Mouse (Mus musculus) kidney, embryonic 16.5 days (tissue): ENCODE measurements around the gene Tiprl. TPM values are rescaled to one million over a fixed set of nuclear protein-coding genes. Genes with fewer than 3 reads are reported as not detected.

Experiments used
- ATAC-seq: fragments of 200-750 bp; cut with Nextera tagmentation; 2 replicates; pipeline ENCODE4 v1.8.0; 2017; ENCODE audit warnings: moderate TSS enrichment; ENCODE audit not compliant: low FRiP score, low TSS enrichment
- H3K27ac ChIP-seq: fragments of 300-500 bp; sonication (generic); 2 replicates; pipeline ENCODE4 v1.5.1; 2014; ENCODE audit warnings: low read length
- H3K27me3 ChIP-seq: fragments of 300-500 bp; sonication (generic); 2 replicates; pipeline ENCODE4 v1.6.1; 2014; ENCODE audit warnings: low read length, control low read depth, mixed read lengths; ENCODE audit not compliant: insufficient read depth
- H3K36me3 ChIP-seq: fragments of 300-500 bp; sonication (generic); 2 replicates; pipeline ENCODE4 v1.6.1; 2014; ENCODE audit warnings: low read length, control low read depth, mixed read lengths; ENCODE audit not compliant: insufficient read depth
- H3K4me1 ChIP-seq: fragments of 300-500 bp; sonication (generic); 2 replicates; pipeline ENCODE4 v1.6.1; 2014; ENCODE audit warnings: low read length, control low read depth, mixed read lengths; ENCODE audit not compliant: insufficient read depth
- H3K4me2 ChIP-seq: fragments of 300-500 bp; sonication (generic); replicated peaks from 2 replicates; pipeline ENCODE4 v1.6.1; 2014; ENCODE audit warnings: low read depth, low read length
- H3K4me3 ChIP-seq: fragments of 300-500 bp; sonication (generic); 2 replicates; pipeline ENCODE4 v1.5.1; 2014; ENCODE audit warnings: mild to moderate bottlenecking, low read length
- H3K9ac ChIP-seq: fragments of 300-500 bp; sonication (generic); replicated peaks from 2 replicates; pipeline ENCODE4 v1.6.1; 2014; ENCODE audit warnings: low read length
- H3K9me3 ChIP-seq: fragments of 300-500 bp; sonication (generic); 2 replicates; pipeline ENCODE4 v1.6.1; 2016; ENCODE audit warnings: low read length, control low read depth
- WGBS: fragments of 180-500 bp; shearing (Covaris S2); extraction: QIAGEN DNeasy Blood & Tissue Kit; methylation state at CpG from one replicate; pipeline ENCODE4 v1.1.7; 2014; 5-methylcytosine and 5-hydroxymethylcytosine counted together
- polyA plus RNA-seq: library from polyadenylated mRNA; unstranded; fragments of >200 nt; fragmentation: Nextera tagmentation; extraction: Ambion mirVana; gene quantifications from 2 replicates; pipeline ENCODE4 v1.2.1, GENCODE M21; 2015

Gene Tiprl
- polyA plus RNA-seq, 1 experiment from 2014 or later, result 115 TPM

GRCm38 (mm10) chr1:165248842-165249241 is 12.0 kb upstream of the Tiprl start:
- Histone ChIP-seq H3K36me3 (no peaks in the 10 kb centered on the region), H3K4me1 (0 out of 2 replicates have a peak, but pooled peaks cover 2% of the 10 kb centered on the region), H3K9ac (no peak overlapping the region), H3K27ac (no peak overlapping the region), H3K4me2 (no peak overlapping the region), H3K9me3 (no peaks in the 10 kb centered on the region), H3K4me3 (no peak overlapping the region), H3K27me3 (no peaks in the 10 kb centered on the region)
- ATAC-seq, result no peak
- 64% methylated on average over 4 of the region's 4 CpGs for WGBS

GRCm38 (mm10) chr1:165247788-165248187 is 11.0 kb upstream of the Tiprl start:
- 95% methylated on average over 3 of the region's 3 CpGs for WGBS
- Histone ChIP-seq H3K9me3 (no peaks in the 10 kb centered on the region), H3K4me2 (no peak overlapping the region), H3K27ac (no peak overlapping the region), H3K4me1 (0 out of 2 replicates have a peak, but pooled peaks cover 4% of the 10 kb centered on the region), H3K9ac (no peak overlapping the region), H3K27me3 (no peaks in the 10 kb centered on the region), H3K4me3 (no peak overlapping the region), H3K36me3 (no peaks in the 10 kb centered on the region)
- no peak for ATAC-seq

- Histone ChIP-seq H3K27me3 (no peaks in the 10 kb centered on the region), H3K9ac (no peak overlapping the region), H3K9me3 (no peaks in the 10 kb centered on the region), H3K36me3 (no peaks in the 10 kb centered on the region), H3K4me1 (0 out of 2 replicates have a peak, but pooled peaks cover 4% of the 10 kb centered on the region), H3K4me3 (no peak overlapping the region), H3K27ac (no peak overlapping the region), H3K4me2 (no peak overlapping the region)
- ATAC-seq, result no peak
- 29% methylated on average over 5 of the region's 5 CpGs for WGBS
Measured at GRCm38 (mm10) chr1:165247085-165247484, 10.3 kb upstream of the Tiprl start.

- 0 out of 2 replicates have a peak overlapping the region, but pooled peaks have one; percentile 25 for H3K27ac ChIP-seq
- no peak for ATAC-seq
Measured at GRCm38 (mm10) chr1:165246587-165246986, 9.8 kb upstream of the Tiprl start.

GRCm38 (mm10) chr1:165235846-165236245 is 950 bp downstream of the Tiprl start:
- 7% methylated on average over 10 of the region's 10 CpGs for WGBS
- Histone ChIP-seq H3K27ac (peak overlapping the region; percentile 97; the same call in 1 of the 2 replicates), H3K4me1 (peaks cover 23% of the 10 kb centered on the region), H3K27me3 (no peaks in the 10 kb centered on the region), H3K4me3 (peak overlapping the region; percentile 97), H3K9ac (peak overlapping the region; percentile 91), H3K9me3 (no peaks in the 10 kb centered on the region), H3K36me3 (no peaks in the 10 kb centered on the region), H3K4me2 (peak overlapping the region; percentile 82)
- ATAC-seq, result no peak

More at GRCm38 (mm10) chr1:165246587-165246986, 9.8 kb upstream of the Tiprl start:
- H3K27me3 ChIP-seq, result no peaks in the 10 kb centered on the region
- H3K9me3 ChIP-seq, result no peaks in the 10 kb centered on the region
- WGBS, result 56% methylated on average over 5 of the region's 5 CpGs
- no peak overlapping the region for H3K4me3 ChIP-seq
- H3K9ac ChIP-seq, result no peak overlapping the region
- H3K36me3 ChIP-seq, result no peaks in the 10 kb centered on the region
- 0 out of 2 replicates have a peak, but pooled peaks cover 4% of the 10 kb centered on the region for H3K4me1 ChIP-seq
- no peak overlapping the region for H3K4me2 ChIP-seq

- H3K4me3 ChIP-seq, result no peak overlapping the region
- H3K27me3 ChIP-seq, result no peaks in the 10 kb centered on the region
- no peaks in the 10 kb centered on the region for H3K36me3 ChIP-seq
- no peak for ATAC-seq
- no peak overlapping the region for H3K27ac ChIP-seq
- H3K4me2 ChIP-seq, result no peak overlapping the region
- no peak overlapping the region for H3K9ac ChIP-seq
- H3K4me1 ChIP-seq, result peaks cover 23% of the 10 kb centered on the region
- 80% methylated on average over 2 of the region's 2 CpGs for WGBS
- H3K9me3 ChIP-seq, result no peaks in the 10 kb centered on the region
Measured at GRCm38 (mm10) chr1:165233806-165234205, 3.0 kb downstream of the Tiprl start.

- no peak overlapping the region for H3K4me3 ChIP-seq
- WGBS, result 94% methylated on average over 4 of the region's 4 CpGs
- H3K27me3 ChIP-seq, result no peaks in the 10 kb centered on the region
- no peak overlapping the region for H3K9ac ChIP-seq
- H3K36me3 ChIP-seq, result peaks cover 9% of the 10 kb centered on the region
- H3K27ac ChIP-seq, result no peak overlapping the region
- H3K4me1 ChIP-seq, result peaks cover 13% of the 10 kb centered on the region
- ATAC-seq, result no peak
- H3K9me3 ChIP-seq, result no peaks in the 10 kb centered on the region
- no peak overlapping the region for H3K4me2 ChIP-seq
Measured at GRCm38 (mm10) chr1:165230691-165231090, 6.1 kb downstream of the Tiprl start.

- Histone ChIP-seq H3K9ac (no peak overlapping the region), H3K27me3 (no peaks in the 10 kb centered on the region), H3K4me3 (no peak overlapping the region), H3K4me1 (peaks cover 7% of the 10 kb centered on the region; the same call in 1 of the 2 replicates), H3K27ac (no peak overlapping the region), H3K4me2 (no peak overlapping the region), H3K9me3 (no peaks in the 10 kb centered on the region), H3K36me3 (peaks cover 16% of the 10 kb centered on the region)
- no peak for ATAC-seq
- WGBS, result 87% methylated on average over 9 of the region's 9 CpGs
Measured at GRCm38 (mm10) chr1:165229577-165229976, 7.2 kb downstream of the Tiprl start.

- Histone ChIP-seq H3K4me2 (no peak overlapping the region), H3K4me1 (no peaks in the 10 kb centered on the region), H3K36me3 (peaks cover 50% of the 10 kb centered on the region), H3K9me3 (no peaks in the 10 kb centered on the region), H3K27me3 (no peaks in the 10 kb centered on the region), H3K4me3 (no peak overlapping the region), H3K9ac (no peak overlapping the region), H3K27ac (no peak overlapping the region)
- no peak for ATAC-seq
- 92% methylated on average over 2 of the region's 2 CpGs for WGBS
Measured at GRCm38 (mm10) chr1:165217023-165217589, 19.7 kb downstream of the Tiprl start.

- Histone ChIP-seq H3K4me2 (no peak overlapping the region), H3K9me3 (no peaks in the 10 kb centered on the region), H3K36me3 (peaks cover 40% of the 10 kb centered on the region), H3K27ac (no peak overlapping the region), H3K4me3 (no peak overlapping the region), H3K9ac (no peak overlapping the region), H3K27me3 (no peaks in the 10 kb centered on the region), H3K4me1 (no peaks in the 10 kb centered on the region)
- ATAC-seq, result no peak
- 88% methylated on average over 7 of the region's 7 CpGs for WGBS
Measured at GRCm38 (mm10) chr1:165215831-165216230, 21.0 kb downstream of the Tiprl start.
